Mouse (Mus musculus) lung, adult 2 months (tissue): ENCODE results near the gene Slco2b1.

Experiments used
- CTCF ChIP-seq: fragments of 200-500 bp; IDR thresholded peaks from 2 replicates; pipeline ENCODE4 v1.5.1; 2011; ENCODE audit warnings: mild to moderate bottlenecking, low read length, control low read depth; ENCODE audit not compliant: insufficient read depth
- POLR2A ChIP-seq: fragments of 200-500 bp; IDR thresholded peaks from 2 replicates; pipeline ENCODE4 v1.6.1; 2011; ENCODE audit warnings: low read depth, mild to moderate bottlenecking, control low read depth, low read length, borderline replicate concordance; ENCODE audit errors: extremely low read depth

DNA sequence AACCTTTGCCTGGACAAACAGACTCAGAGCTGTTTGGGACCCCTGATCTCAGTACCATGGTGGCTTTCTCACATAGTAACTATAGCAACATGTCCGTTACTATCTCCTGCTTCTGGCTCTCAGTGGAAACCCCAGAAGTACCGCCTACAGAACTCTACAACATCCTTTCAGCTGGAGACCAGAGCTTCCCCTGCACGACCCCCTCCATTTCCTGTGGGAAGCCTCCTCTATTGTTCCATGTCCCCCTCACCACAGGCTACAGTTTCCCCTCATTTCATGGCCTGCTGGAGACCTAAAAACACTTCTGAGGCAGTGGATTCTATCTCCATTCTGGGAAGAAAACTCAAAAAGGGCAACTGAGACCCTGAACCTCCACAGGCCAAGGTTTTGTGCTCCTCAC is 18.7 kb downstream of the Slco2b1 start:
- TF ChIP-seq CTCF: no peak
- no peak for TF ChIP-seq POLR2A
